Comparison of ENCODE assay signal across 33 mouse cellular contexts in the genomic region with DNA sequence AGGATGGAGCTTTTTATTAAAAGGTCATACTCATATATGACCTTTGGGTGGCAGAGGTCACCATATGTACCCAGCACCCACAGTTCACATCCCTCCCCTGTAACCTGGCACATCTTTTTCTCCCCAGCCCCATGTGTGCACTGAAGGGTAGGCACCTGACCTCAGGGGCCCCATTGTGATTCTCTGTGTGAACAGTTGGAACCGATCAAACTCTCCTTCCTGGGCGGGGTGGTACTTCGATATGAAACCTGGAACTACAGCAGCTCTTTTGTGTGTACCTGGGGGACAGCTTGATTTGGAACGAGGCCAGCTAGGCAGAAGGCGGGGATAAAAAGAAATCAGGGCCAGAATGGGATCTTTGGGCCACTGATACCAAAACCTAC. TPM values are rescaled to one million over a fixed set of nuclear protein-coding genes. Genes with fewer than 3 reads are reported as not detected.
"Had no signal": no experiment of that assay in that cellular context is flagged by ENCODE, and none has a peak within 500 bp of the region (broad histone marks: within the 10 kb centered on the region; RNA-seq: fewer than 3 reads in every experiment).

No protein-coding gene starts in this region.

- H3K9ac ChIP-seq: kidney, embryonic 15.5 days; limb, embryonic 12.5 days; limb, embryonic 15.5 days; liver, embryonic 14.5 days; liver, postnatal 0 days; lung, embryonic 14.5 days; midbrain, embryonic 13.5 days; neural tube, embryonic 13.5 days had no signal

- H3K27ac ChIP-seq: kidney, embryonic 15.5 days; limb, embryonic 12.5 days; limb, embryonic 15.5 days; liver, embryonic 14.5 days; macrophage; midbrain, embryonic 10.5 days; midbrain, embryonic 13.5 days; neural tube, embryonic 13.5 days had no signal

- DNase-seq: kidney, adult 11 months; kidney, adult 8-10 months; kidney, postnatal 10 days; kidney, postnatal 36 days; layer of hippocampus, postnatal 36 days; left cerebral cortex, postnatal 4 days; liver, postnatal 0 days; retina, postnatal 1 day; right cerebral cortex, postnatal 25 days; thymus, adult 2 months; thymus, postnatal 25 days had no signal

- H3K27me3 ChIP-seq: kidney, embryonic 15.5 days; limb, embryonic 15.5 days; midbrain, embryonic 13.5 days had no signal

- H3K36me3 ChIP-seq: kidney, embryonic 15.5 days; limb, embryonic 12.5 days; limb, embryonic 15.5 days; midbrain, embryonic 10.5 days; midbrain, embryonic 13.5 days; neural tube, embryonic 13.5 days had no signal

- H3K4me2 ChIP-seq: kidney, embryonic 15.5 days; limb, embryonic 12.5 days; limb, embryonic 15.5 days; liver, embryonic 11.5 days; lung, embryonic 14.5 days; midbrain, embryonic 13.5 days; neural tube, embryonic 13.5 days had no signal

- ATAC-seq: liver, postnatal 0 days; lung, postnatal 0 days; midbrain, embryonic 13.5 days; midbrain, embryonic 16.5 days had no signal

- H3K4me3 ChIP-seq: kidney, embryonic 15.5 days; limb, embryonic 12.5 days; limb, embryonic 15.5 days; megakaryocyte, embryonic 14.5 days; midbrain, embryonic 10.5 days; midbrain, embryonic 13.5 days; myocyte; neural tube, embryonic 13.5 days had no signal

- H3K9me3 ChIP-seq: kidney, embryonic 15.5 days; limb, embryonic 15.5 days; midbrain, embryonic 10.5 days; midbrain, embryonic 13.5 days; neural tube, embryonic 13.5 days had no signal

RNA-seq across cellular contexts. Expression of a gene that starts 30.6 kb away (rescaled TPM):
- total RNA-seq: layer of hippocampus, adult 8-10 months; layer of hippocampus, postnatal 10 days; layer of hippocampus, postnatal 36 days; left cerebral cortex, adult 8-10 months; left cerebral cortex, postnatal 14 days; left cerebral cortex, postnatal 4 days; monocyte, adult 5-6 weeks; neutrophil, adult 5-6 weeks had no signal
- polyA plus RNA-seq: kidney, embryonic 15.5 days; limb, embryonic 12.5 days; limb, embryonic 15.5 days; liver, embryonic 11.5 days; liver, embryonic 14.5 days; liver, postnatal 0 days; lung, embryonic 14.5 days; lung, postnatal 0 days; macrophage; midbrain, embryonic 10.5 days; midbrain, embryonic 13.5 days; midbrain, embryonic 16.5 days; myocyte; neural tube, embryonic 13.5 days; small intestine, adult 2 months; spleen, adult 2 months had no signal
